Mouse (Mus musculus): ENCODE results near the gene Zc3h4. TPM values are rescaled to one million over a fixed set of nuclear protein-coding genes. Genes with fewer than 3 reads are reported as not detected.
A peak's percentile ranks its signal among the peaks of the same experiment; 100 is the strongest.

Gene Zc3h4
- polyA plus RNA-seq, 1 experiment from 2014 or later, result 17.1 TPM

GRCm38 (mm10) chr7:16453118-16453711 lies 52.5 kb downstream of the Zc3h4 start:
- Histone ChIP-seq H3K9ac (peak overlapping the region; percentile 62), H3K9me3 (replicated peaks) (no peaks in the 10 kb centered on the region), H3K27me3 (no peaks in the 10 kb centered on the region), H3K27ac (peak overlapping the region; percentile 45), H3K4me1 (peaks cover 14% of the 10 kb centered on the region), H3K4me3 (replicated peaks) (peak overlapping the region; percentile 84), H3K36me3 (no peaks in the 10 kb centered on the region), H3K4me2 (peak overlapping the region; percentile 93)
- under 1% methylated on average over 23 of the region's 23 CpGs for WGBS
- peak; percentile 72 for ATAC-seq (replicated peaks; ENCODE audit: low FRiP score)

- peaks cover 14% of the 10 kb centered on the region for H3K4me1 ChIP-seq
- WGBS, result 94% methylated on average over 14 of the region's 14 CpGs
- ATAC-seq (replicated peaks; ENCODE audit: low FRiP score), result no peak
- H3K27ac ChIP-seq, result no peak overlapping the region
- no peak overlapping the region for H3K4me2 ChIP-seq
- no peaks in the 10 kb centered on the region for H3K27me3 ChIP-seq
- H3K4me3 ChIP-seq (replicated peaks), result no peak overlapping the region
- no peaks in the 10 kb centered on the region for H3K9me3 ChIP-seq (replicated peaks)
- no peaks in the 10 kb centered on the region for H3K36me3 ChIP-seq
- H3K9ac ChIP-seq, result no peak overlapping the region
Observed at GRCm38 (mm10) chr7:16455016-16455415, 54.3 kb downstream of the Zc3h4 start.

- 90% methylated on average over 5 of the region's 5 CpGs for WGBS
- Histone ChIP-seq H3K4me3 (replicated peaks) (no peak overlapping the region), H3K27ac (no peak overlapping the region), H3K4me1 (peaks cover 14% of the 10 kb centered on the region), H3K27me3 (peaks cover 7% of the 10 kb centered on the region; the same call in 1 of the 2 replicates), H3K36me3 (no peaks in the 10 kb centered on the region), H3K4me2 (no peak overlapping the region), H3K9me3 (replicated peaks) (no peaks in the 10 kb centered on the region), H3K9ac (no peak overlapping the region)
- no peak for ATAC-seq (replicated peaks; ENCODE audit: low FRiP score)
Observed at GRCm38 (mm10) chr7:16456289-16456688, 55.6 kb downstream of the Zc3h4 start.

GRCm38 (mm10) chr7:16460566-16460965 lies 59.9 kb downstream of the Zc3h4 start:
- no peaks in the 10 kb centered on the region for H3K9me3 ChIP-seq (replicated peaks)
- H3K4me1 ChIP-seq, result no peaks in the 10 kb centered on the region
- ATAC-seq (replicated peaks; ENCODE audit: low FRiP score), result no peak
- H3K4me3 ChIP-seq (replicated peaks), result no peak overlapping the region
- WGBS, result 40% methylated on average over 13 of the region's 13 CpGs
- no peak overlapping the region for H3K9ac ChIP-seq
- no peak overlapping the region for H3K4me2 ChIP-seq
- no peaks in the 10 kb centered on the region for H3K36me3 ChIP-seq
- no peak overlapping the region for H3K27ac ChIP-seq
- H3K27me3 ChIP-seq, result peaks cover 31% of the 10 kb centered on the region

GRCm38 (mm10) chr7:16461151-16461550 lies 60.4 kb downstream of the Zc3h4 start:
- Histone ChIP-seq H3K9me3 (replicated peaks) (no peaks in the 10 kb centered on the region), H3K27me3 (peaks cover 33% of the 10 kb centered on the region), H3K4me1 (no peaks in the 10 kb centered on the region), H3K9ac (no peak overlapping the region), H3K36me3 (no peaks in the 10 kb centered on the region), H3K27ac (no peak overlapping the region), H3K4me2 (no peak overlapping the region), H3K4me3 (replicated peaks) (no peak overlapping the region)
- 57% methylated on average over 6 of the region's 6 CpGs for whole genome bisulfite sequencing
- no peak for ATAC-seq (replicated peaks; ENCODE audit: low FRiP score)

- Histone ChIP-seq H3K4me2 (no peak overlapping the region), H3K9ac (no peak overlapping the region), H3K36me3 (no peaks in the 10 kb centered on the region), H3K27me3 (peaks cover 33% of the 10 kb centered on the region), H3K4me3 (replicated peaks) (no peak overlapping the region), H3K9me3 (replicated peaks) (no peaks in the 10 kb centered on the region), H3K27ac (no peak overlapping the region), H3K4me1 (no peaks in the 10 kb centered on the region)
- WGBS, result 80% methylated on average over 6 of the region's 6 CpGs
- ATAC-seq (replicated peaks; ENCODE audit: low FRiP score), result no peak
Observed at GRCm38 (mm10) chr7:16461705-16462104, 61.0 kb downstream of the Zc3h4 start.

GRCm38 (mm10) chr7:16463214-16463613 lies 62.5 kb downstream of the Zc3h4 start:
- peaks cover 37% of the 10 kb centered on the region for H3K27me3 ChIP-seq
- no peak overlapping the region for H3K27ac ChIP-seq
- H3K4me3 ChIP-seq (replicated peaks), result no peak overlapping the region
- H3K4me2 ChIP-seq, result no peak overlapping the region
- WGBS, result 1% methylated on average over 14 of the region's 14 CpGs
- no peaks in the 10 kb centered on the region for H3K9me3 ChIP-seq (replicated peaks)
- no peak overlapping the region for H3K9ac ChIP-seq
- no peaks in the 10 kb centered on the region for H3K36me3 ChIP-seq
- ATAC-seq (replicated peaks; ENCODE audit: low FRiP score), result no peak; the same call in 1 of the 2 replicates
- no peaks in the 10 kb centered on the region for H3K4me1 ChIP-seq

GRCm38 (mm10) chr7:16465160-16465559 lies 64.5 kb downstream of the Zc3h4 start:
- no peak overlapping the region for H3K9ac ChIP-seq
- no peaks in the 10 kb centered on the region for H3K4me1 ChIP-seq
- peak; percentile 30; the same call in 1 of the 2 replicates for ATAC-seq (replicated peaks; ENCODE audit: low FRiP score)
- 13% methylated on average over 8 of the region's 8 CpGs for WGBS
- H3K27ac ChIP-seq, result no peak overlapping the region
- peaks cover 46% of the 10 kb centered on the region for H3K27me3 ChIP-seq
- H3K4me2 ChIP-seq, result no peak overlapping the region
- no peak overlapping the region for H3K4me3 ChIP-seq (replicated peaks)
- H3K9me3 ChIP-seq (replicated peaks), result no peaks in the 10 kb centered on the region
- H3K36me3 ChIP-seq, result no peaks in the 10 kb centered on the region

- H3K36me3 ChIP-seq, result no peaks in the 10 kb centered on the region
- H3K4me3 ChIP-seq (replicated peaks), result no peak overlapping the region
- H3K27me3 ChIP-seq, result peaks cover 45% of the 10 kb centered on the region
- no peak overlapping the region for H3K9ac ChIP-seq
- 92% methylated on average over 5 of the region's 5 CpGs for WGBS
- no peak overlapping the region for H3K27ac ChIP-seq
- no peak overlapping the region for H3K4me2 ChIP-seq
- no peaks in the 10 kb centered on the region for H3K4me1 ChIP-seq
- no peaks in the 10 kb centered on the region for H3K9me3 ChIP-seq (replicated peaks)
- no peak for ATAC-seq (replicated peaks; ENCODE audit: low FRiP score)
Observed at GRCm38 (mm10) chr7:16465568-16465967, 64.9 kb downstream of the Zc3h4 start.

- H3K9me3 ChIP-seq (replicated peaks), result no peaks in the 10 kb centered on the region
Observed at GRCm38 (mm10) chr7:16466565-16466964, 65.9 kb downstream of the Zc3h4 start.

GRCm38 (mm10) chr7:16468115-16468514 lies 67.4 kb downstream of the Zc3h4 start:
- H3K4me2 ChIP-seq, result no peak overlapping the region
- ATAC-seq (replicated peaks; ENCODE audit: low FRiP score), result no peak
- 22% methylated on average over 5 of the region's 5 CpGs for WGBS
- H3K36me3 ChIP-seq, result no peaks in the 10 kb centered on the region
- no peaks in the 10 kb centered on the region for H3K9me3 ChIP-seq (replicated peaks)
- no peak overlapping the region for H3K9ac ChIP-seq
- no peak overlapping the region for H3K27ac ChIP-seq
- peaks cover 51% of the 10 kb centered on the region for H3K27me3 ChIP-seq
- H3K4me3 ChIP-seq (replicated peaks), result no peak overlapping the region
- no peaks in the 10 kb centered on the region for H3K4me1 ChIP-seq

More at GRCm38 (mm10) chr7:16466565-16466964, 65.9 kb downstream of the Zc3h4 start:
- H3K4me1 ChIP-seq, result no peaks in the 10 kb centered on the region
- no peak overlapping the region for H3K4me3 ChIP-seq (replicated peaks)
- WGBS, result 68% methylated on average over 4 of the region's 4 CpGs
- no peak overlapping the region for H3K9ac ChIP-seq
- ATAC-seq (replicated peaks; ENCODE audit: low FRiP score), result no peak
- H3K27me3 ChIP-seq, result peaks cover 45% of the 10 kb centered on the region
- H3K27ac ChIP-seq, result no peak overlapping the region
- H3K4me2 ChIP-seq, result no peak overlapping the region
- H3K36me3 ChIP-seq, result no peaks in the 10 kb centered on the region

GRCm38 (mm10) chr7:16471549-16471948 lies 70.8 kb downstream of the Zc3h4 start:
- Histone ChIP-seq H3K9ac (no peak overlapping the region), H3K36me3 (no peaks in the 10 kb centered on the region), H3K4me2 (no peak overlapping the region), H3K9me3 (replicated peaks) (no peaks in the 10 kb centered on the region), H3K27ac (no peak overlapping the region), H3K4me1 (peaks cover 28% of the 10 kb centered on the region), H3K27me3 (peaks cover 71% of the 10 kb centered on the region), H3K4me3 (replicated peaks) (no peak overlapping the region)
- 44% methylated on average over 9 of the region's 9 CpGs for WGBS
- ATAC-seq (replicated peaks; ENCODE audit: low FRiP score), result no peak
